Mouse (Mus musculus) heart, postnatal 0 days (tissue): ENCODE results near the gene Dapp1. TPM values are rescaled to one million over a fixed set of nuclear protein-coding genes. Genes with fewer than 3 reads are reported as not detected.
A peak's percentile ranks its signal among the peaks of the same experiment; 100 is the strongest.

Experiments
- ATAC-seq: fragments of 200-750 bp; cut with Nextera tagmentation; 2 replicates; pipeline ENCODE4 v1.8.0; 2017; ENCODE audit warnings: low read depth, moderate number of reproducible peaks, moderate library complexity; ENCODE audit not compliant: insufficient read depth
- DNase-seq: peaks from one replicate; pipeline ENCODE4 v3.0.0-alpha.2; 2016; ENCODE audit warnings: low spot score
- H3K27ac ChIP-seq: fragments of 300-500 bp; sonication (generic); 2 replicates; pipeline ENCODE4 v1.5.1; 2014; ENCODE audit warnings: low read depth, mild to moderate bottlenecking
- H3K27me3 ChIP-seq: fragments of 300-500 bp; sonication (generic); 2 replicates; pipeline ENCODE4 v1.6.1; 2014; ENCODE audit warnings: low read length, mixed read lengths; ENCODE audit not compliant: control insufficient read depth, insufficient read depth
- H3K36me3 ChIP-seq: fragments of 300-500 bp; sonication (generic); replicated peaks from 2 replicates; pipeline ENCODE4 v1.6.1; 2014; ENCODE audit warnings: low read length, mixed read lengths; ENCODE audit not compliant: control insufficient read depth, insufficient read depth
- H3K4me1 ChIP-seq: fragments of 300-500 bp; sonication (generic); 2 replicates; pipeline ENCODE4 v1.6.1; 2014; ENCODE audit warnings: antibody characterized with exemption; ENCODE audit not compliant: control insufficient read depth, insufficient read depth
- H3K4me2 ChIP-seq: fragments of 300-500 bp; sonication (generic); 2 replicates; pipeline ENCODE4 v1.6.1; 2014; ENCODE audit warnings: low read depth, mild to moderate bottlenecking, low read length, moderate library complexity
- H3K4me3 ChIP-seq: fragments of 300-500 bp; sonication (generic); 2 replicates; pipeline ENCODE4 v1.5.1; 2014; ENCODE audit warnings: low read depth, low read length
- H3K9ac ChIP-seq: fragments of 300-500 bp; sonication (generic); replicated peaks from 2 replicates; pipeline ENCODE4 v1.6.1; 2014; ENCODE audit warnings: low read depth, low read length, mixed read lengths
- H3K9me3 ChIP-seq: fragments of 300-500 bp; sonication (generic); replicated peaks from 2 replicates; pipeline ENCODE4 v1.6.1; 2016; ENCODE audit warnings: low read length; ENCODE audit not compliant: control insufficient read depth
- CTCF ChIP-seq: IDR thresholded peaks from 2 replicates; pipeline ENCODE4 v1.5.1; 2016; ENCODE audit warnings: antibody characterized with exemption, control low read depth, low read depth
- EP300 ChIP-seq: IDR thresholded peaks from 2 replicates; pipeline ENCODE4 v1.6.1; 2016; ENCODE audit warnings: antibody characterized with exemption, low read depth
- WGBS: fragments of 180-500 bp; shearing (Covaris S2); extraction: QIAGEN DNeasy Blood & Tissue Kit; methylation state at CpG from one replicate; pipeline ENCODE4 v1.1.7; 2014; 5-methylcytosine and 5-hydroxymethylcytosine counted together
- polyA plus RNA-seq: library from polyadenylated mRNA; unstranded; fragments of >200 nt; fragmentation: Nextera tagmentation; extraction: Ambion mirVana; gene quantifications from 2 replicates; pipeline ENCODE4 v1.2.1, GENCODE M21; 2015
- total RNA-seq: library from RNA; depleted of rRNA; stranded (reverse); fragments of >200 nt; gene quantifications from 2 replicates; pipeline ENCODE4 v1.2.3, GENCODE M21; 2014; ENCODE audit warnings: low replicate concordance

The Dapp1 gene
- total and polyA plus RNA-seq, 2 experiments from 2014 or later: 11.1 to 11.8 TPM

- H3K9me3 ChIP-seq: no peaks in the 10 kb centered on the region
- no peaks in the 10 kb centered on the region for H3K27me3 ChIP-seq
- DNase-seq (no peak), ATAC-seq (no peak)
- TF ChIP-seq EP300 (no peak), CTCF (no peak)
- H3K4me2 ChIP-seq: no peak overlapping the region
- H3K36me3 ChIP-seq: no peaks in the 10 kb centered on the region
- peaks cover 28% of the 10 kb centered on the region for H3K4me1 ChIP-seq
- WGBS: 70% methylated on average over 9 of the region's 9 CpGs
- no peak overlapping the region for H3K27ac ChIP-seq
- H3K9ac ChIP-seq: no peak overlapping the region
- no peak overlapping the region for H3K4me3 ChIP-seq
Measured at GRCm38 (mm10) chr3:137976943-137977628, 4.3 kb downstream of the Dapp1 start.

GRCm38 (mm10) chr3:137975856-137976423, 5.4 kb downstream of the Dapp1 start:
- TF ChIP-seq EP300 (no peak), CTCF (no peak)
- Histone ChIP-seq H3K9ac (no peak overlapping the region), H3K4me3 (no peak overlapping the region), H3K9me3 (no peaks in the 10 kb centered on the region), H3K27me3 (no peaks in the 10 kb centered on the region), H3K27ac (no peak overlapping the region), H3K4me1 (peaks cover 32% of the 10 kb centered on the region), H3K4me2 (no peak overlapping the region), H3K36me3 (no peaks in the 10 kb centered on the region)
- ATAC-seq (no peak), DNase-seq (no peak)
- WGBS: 89% methylated on average over 17 of the region's 17 CpGs

DNA sequence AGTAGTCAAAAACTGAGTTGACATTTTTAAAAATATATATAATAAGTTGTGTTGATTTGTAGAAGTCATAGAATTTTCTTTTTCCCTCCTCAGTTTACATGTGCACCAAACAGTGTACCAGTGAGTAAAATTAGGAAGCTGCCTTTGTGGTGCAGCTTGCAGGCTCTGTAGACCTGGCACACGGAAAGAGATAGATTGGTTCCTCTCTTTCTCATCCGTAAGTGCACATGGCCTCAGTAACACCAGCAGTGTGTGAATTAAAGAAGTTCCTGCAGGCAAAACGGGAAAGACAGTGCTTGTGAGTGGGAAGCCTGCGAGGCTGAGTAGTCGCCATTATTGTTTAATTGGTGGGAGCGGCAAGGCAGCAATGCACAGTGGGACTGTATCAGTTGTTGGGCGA, 5.9 kb downstream of the Dapp1 start:
- Histone ChIP-seq H3K9me3 (no peaks in the 10 kb centered on the region), H3K36me3 (no peaks in the 10 kb centered on the region), H3K27me3 (no peaks in the 10 kb centered on the region), H3K4me2 (no peak overlapping the region), H3K4me1 (peaks cover 31% of the 10 kb centered on the region), H3K4me3 (no peak overlapping the region), H3K27ac (no peak overlapping the region), H3K9ac (no peak overlapping the region)
- TF ChIP-seq EP300 (no peak), CTCF (no peak)
- 89% methylated on average over 7 of the region's 7 CpGs for WGBS
- ATAC-seq (no peak), DNase-seq (no peak)

DNA sequence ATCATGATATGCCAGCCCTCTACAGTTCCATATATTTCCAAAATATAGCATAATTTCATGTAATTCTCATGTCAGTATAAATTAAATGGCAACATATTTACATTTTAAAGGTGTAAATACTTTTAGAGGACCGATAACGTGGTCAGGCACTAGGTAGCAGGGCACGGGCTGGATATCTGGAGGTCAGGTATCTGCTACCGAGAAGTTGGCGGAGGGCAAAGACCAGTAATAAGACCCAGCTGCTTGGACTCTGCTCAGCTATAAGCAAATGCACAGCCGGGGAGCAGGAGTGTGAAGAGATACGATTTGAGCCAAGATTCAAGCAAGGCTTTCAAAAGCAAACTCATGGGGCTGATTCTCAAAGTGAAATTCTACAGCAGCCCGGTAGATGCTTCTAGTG, 7.0 kb downstream of the Dapp1 start:
- Histone ChIP-seq H3K4me3 (no peak overlapping the region), H3K27ac (no peak overlapping the region), H3K9me3 (no peaks in the 10 kb centered on the region), H3K27me3 (no peaks in the 10 kb centered on the region), H3K4me2 (no peak overlapping the region), H3K9ac (no peak overlapping the region), H3K4me1 (peaks cover 29% of the 10 kb centered on the region), H3K36me3 (no peaks in the 10 kb centered on the region)
- 67% methylated on average over 8 of the region's 8 CpGs for WGBS
- ATAC-seq (no peak), DNase-seq (no peak)
- TF ChIP-seq EP300 (no peak), CTCF (no peak)

DNA sequence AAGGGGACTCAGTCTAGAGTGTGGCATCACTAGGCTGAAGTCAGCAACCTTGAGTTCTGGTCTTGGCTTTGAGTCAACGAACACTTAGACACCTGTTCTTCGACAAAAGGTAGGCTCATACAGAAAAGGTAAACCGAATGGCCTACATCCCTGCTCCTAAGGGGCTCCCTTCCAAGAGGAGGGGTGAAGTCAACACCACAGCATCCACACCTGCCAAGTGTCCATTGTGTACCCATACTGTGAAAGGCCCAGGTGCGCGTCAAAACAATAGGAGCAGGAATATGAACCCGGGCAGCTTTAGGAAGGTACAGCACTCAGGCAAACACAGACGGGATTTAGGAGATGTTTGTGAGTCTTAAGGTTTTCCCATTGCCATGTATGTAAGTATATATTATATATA, 8.4 kb downstream of the Dapp1 start:
- DNase-seq (no peak), ATAC-seq (no peak)
- Histone ChIP-seq H3K9ac (no peak overlapping the region), H3K4me3 (no peak overlapping the region), H3K4me2 (no peak overlapping the region), H3K4me1 (peaks cover 36% of the 10 kb centered on the region), H3K27me3 (no peaks in the 10 kb centered on the region), H3K9me3 (no peaks in the 10 kb centered on the region), H3K27ac (no peak overlapping the region), H3K36me3 (no peaks in the 10 kb centered on the region)
- no peak for TF ChIP-seq EP300
- no peak for TF ChIP-seq CTCF
- WGBS: 93% methylated on average over 7 of the region's 7 CpGs

GRCm38 (mm10) chr3:137972224-137972623, 9.1 kb downstream of the Dapp1 start:
- H3K4me2 ChIP-seq: no peak overlapping the region
- no peak overlapping the region for H3K9ac ChIP-seq
- ATAC-seq (no peak), DNase-seq (no peak)
- no peaks in the 10 kb centered on the region for H3K36me3 ChIP-seq
- H3K9me3 ChIP-seq: no peaks in the 10 kb centered on the region
- H3K27me3 ChIP-seq: no peaks in the 10 kb centered on the region
- H3K4me1 ChIP-seq: peaks cover 37% of the 10 kb centered on the region
- no peak overlapping the region for H3K4me3 ChIP-seq
- peak overlapping the region; percentile 28; the same call in 1 of the 2 replicates for H3K27ac ChIP-seq
- TF ChIP-seq EP300: no peak
- no peak for TF ChIP-seq CTCF
- 31% methylated on average over 5 of the region's 5 CpGs for WGBS
